Mouse (Mus musculus): ENCODE data around the gene Cd4.
"Not testable (repeated sequence)": the region's sequence is repeated elsewhere in the genome, so short reads cannot be mapped to it uniquely, and the experiment has no call there.

The Cd4 gene

GRCm38 (mm10) chr6:124915942-124916694 lies 28.1 kb upstream of the Cd4 start:
- no peak for DNase-seq (ENCODE audit: low read depth, low spot score)

- peak; percentile 72 for DNase-seq (ENCODE audit: low read depth, low spot score)
Observed at GRCm38 (mm10) chr6:124915160-124915941, 27.3 kb upstream of the Cd4 start.

- DNase-seq (ENCODE audit: low read depth, low spot score), result no peak
Observed at GRCm38 (mm10) chr6:124914511-124914910, 26.5 kb upstream of the Cd4 start.

GRCm38 (mm10) chr6:124913721-124914285 lies 25.8 kb upstream of the Cd4 start:
- DNase-seq (ENCODE audit: low read depth, low spot score), result no peak

- no peak for DNase-seq (ENCODE audit: low read depth, low spot score)
Observed at GRCm38 (mm10) chr6:124913214-124913613, 25.2 kb upstream of the Cd4 start.

- no peak for DNase-seq (ENCODE audit: low read depth, low spot score)
Observed at GRCm38 (mm10) chr6:124911533-124912218, 23.7 kb upstream of the Cd4 start, which contains the start of gene Lag3. Gene Lag3 (minus strand): TSS chr6:124911705.

GRCm38 (mm10) chr6:124910032-124910431 lies 22.0 kb upstream of the Cd4 start:
- peak; percentile 84 for DNase-seq (ENCODE audit: low read depth, low spot score)

- no peak for DNase-seq (ENCODE audit: low read depth, low spot score)
Observed at GRCm38 (mm10) chr6:124907767-124908166, 19.7 kb upstream of the Cd4 start.

- DNase-seq (ENCODE audit: low read depth, low spot score), result no peak
Observed at GRCm38 (mm10) chr6:124904991-124905860, 17.2 kb upstream of the Cd4 start.

- DNase-seq (ENCODE audit: low read depth, low spot score), result peak; percentile 90
Observed at GRCm38 (mm10) chr6:124904161-124904981, 16.4 kb upstream of the Cd4 start.

GRCm38 (mm10) chr6:124903580-124904151 lies 15.6 kb upstream of the Cd4 start:
- DNase-seq (ENCODE audit: low read depth, low spot score), result peak; percentile 96

GRCm38 (mm10) chr6:124901851-124902250 lies 13.8 kb upstream of the Cd4 start:
- no peak for DNase-seq (ENCODE audit: low read depth, low spot score)

- DNase-seq (ENCODE audit: low read depth, low spot score), result no peak
Observed at GRCm38 (mm10) chr6:124900801-124901480, 12.9 kb upstream of the Cd4 start.

GRCm38 (mm10) chr6:124900056-124900800 lies 12.2 kb upstream of the Cd4 start:
- DNase-seq (ENCODE audit: low read depth, low spot score), result peak; percentile 35

GRCm38 (mm10) chr6:124898359-124898758 lies 10.3 kb upstream of the Cd4 start:
- no peak for DNase-seq (ENCODE audit: low read depth, low spot score)

GRCm38 (mm10) chr6:124894113-124894512 lies 6.1 kb upstream of the Cd4 start:
- not testable (repeated sequence) for DNase-seq (ENCODE audit: low read depth, low spot score)

GRCm38 (mm10) chr6:124890997-124891396 lies 3.0 kb upstream of the Cd4 start:
- no peak for DNase-seq (ENCODE audit: low read depth, low spot score)

GRCm38 (mm10) chr6:124888555-124889125 lies 619 bp upstream of the Cd4 start:
- no peak for DNase-seq (ENCODE audit: low read depth, low spot score)
